Comparison of ENCODE assay signal across 21 mouse cellular contexts in genomic region chr6:93119482-93119881, GRCm38 (mm10).
"Had no signal": no experiment of that assay in that cellular context is flagged by ENCODE, and none has a peak within 500 bp of the region (broad histone marks: within the 10 kb centered on the region; RNA-seq: fewer than 3 reads in every experiment).

No protein-coding gene starts in this region.

- H3K27ac ChIP-seq: intestine, embryonic 15.5 days; left cerebral cortex, adult 2 months; limb, embryonic 12.5 days; liver, embryonic 12.5 days; liver, embryonic 15.5 days; neural tube, embryonic 12.5 days; neural tube, embryonic 15.5 days; stomach, embryonic 15.5 days had no signal

- H3K9ac ChIP-seq: intestine, embryonic 15.5 days; limb, embryonic 12.5 days; liver, embryonic 12.5 days; liver, embryonic 15.5 days; neural tube, embryonic 12.5 days; neural tube, embryonic 15.5 days; stomach, embryonic 15.5 days had no signal

- H3K9me3 ChIP-seq: intestine, embryonic 15.5 days; limb, embryonic 12.5 days; liver, embryonic 12.5 days; liver, embryonic 15.5 days; neural tube, embryonic 12.5 days; neural tube, embryonic 15.5 days; stomach, embryonic 15.5 days had no signal

- ATAC-seq: hindbrain, embryonic 16.5 days; intestine, embryonic 15.5 days; liver, embryonic 12.5 days had no signal

- H3K36me3 ChIP-seq: intestine, embryonic 15.5 days; limb, embryonic 12.5 days; liver, embryonic 12.5 days; liver, embryonic 15.5 days; neural tube, embryonic 12.5 days; neural tube, embryonic 15.5 days; stomach, embryonic 15.5 days had no signal

- H3K4me1 ChIP-seq: intestine, embryonic 15.5 days; liver, embryonic 12.5 days; liver, embryonic 15.5 days; megakaryocyte, embryonic 14.5 days; neural tube, embryonic 12.5 days; neural tube, embryonic 15.5 days; stomach, embryonic 15.5 days had no signal

- H3K27me3 ChIP-seq: intestine, embryonic 15.5 days; limb, embryonic 12.5 days; liver, embryonic 12.5 days; liver, embryonic 15.5 days; megakaryocyte, embryonic 14.5 days; neural tube, embryonic 12.5 days; neural tube, embryonic 15.5 days; stomach, embryonic 15.5 days had no signal

- H3K4me2 ChIP-seq: intestine, embryonic 15.5 days; limb, embryonic 12.5 days; liver, embryonic 12.5 days; liver, embryonic 15.5 days; midbrain, embryonic 11.5 days; neural tube, embryonic 12.5 days; neural tube, embryonic 15.5 days; stomach, embryonic 15.5 days had no signal

- DNase-seq: kidney, adult 18-20 months; kidney, adult 9 months; kidney, postnatal 36 days; layer of hippocampus, postnatal 36 days; liver; lung, adult 2 months; midbrain, embryonic 14.5 days; right cerebral cortex, postnatal 25 days; spleen, adult 18-20 months; thymus, postnatal 25 days had no signal

- H3K4me3 ChIP-seq: intestine, embryonic 15.5 days; left cerebral cortex, adult 2 months; limb, embryonic 12.5 days; liver, embryonic 12.5 days; liver, embryonic 15.5 days; neural tube, embryonic 12.5 days; neural tube, embryonic 15.5 days; stomach, embryonic 15.5 days had no signal
